Mouse (Mus musculus) liver, embryonic 16.5 days (tissue): Measurements from ENCODE around the gene Urah. TPM values are rescaled to one million over a fixed set of nuclear protein-coding genes. Genes with fewer than 3 reads are reported as not detected.
A peak's percentile ranks its signal among the peaks of the same experiment; 100 is the strongest.

Source experiments
- ATAC-seq: fragments of 200-750 bp; cut with Nextera tagmentation; 2 replicates; pipeline ENCODE4 v1.8.0; 2017; ENCODE audit warnings: low read depth, mild to moderate bottlenecking, moderate number of reproducible peaks, moderate library complexity
- H3K27ac ChIP-seq: fragments of 300-500 bp; sonication (generic); 2 replicates; pipeline ENCODE4 v1.5.1; 2014; ENCODE audit warnings: mild to moderate bottlenecking, low read length
- H3K27me3 ChIP-seq: fragments of 300-500 bp; sonication (generic); 2 replicates; pipeline ENCODE4 v1.6.1; 2014; ENCODE audit warnings: low read depth, low read length, mixed read lengths; ENCODE audit not compliant: control insufficient read depth, insufficient read depth
- H3K36me3 ChIP-seq: fragments of 300-500 bp; sonication (generic); 2 replicates; pipeline ENCODE4 v1.6.1; 2014; ENCODE audit warnings: mild to moderate bottlenecking; ENCODE audit not compliant: control insufficient read depth, insufficient read depth
- H3K4me1 ChIP-seq: fragments of 300-500 bp; sonication (generic); 2 replicates; pipeline ENCODE4 v1.6.1; 2014; ENCODE audit warnings: low read depth, low read length, mixed read lengths; ENCODE audit not compliant: control insufficient read depth
- H3K4me2 ChIP-seq: fragments of 300-500 bp; sonication (generic); 2 replicates; pipeline ENCODE4 v1.6.1; 2014; ENCODE audit warnings: low read depth, low read length, mixed read lengths
- H3K4me3 ChIP-seq: fragments of 300-500 bp; sonication (generic); 2 replicates; pipeline ENCODE4 v1.5.1; 2014; ENCODE audit warnings: low read depth, mild to moderate bottlenecking, low read length
- H3K9ac ChIP-seq: fragments of 300-500 bp; sonication (generic); 2 replicates; pipeline ENCODE4 v1.6.1; 2014; ENCODE audit warnings: low read depth, low read length
- H3K9me3 ChIP-seq: fragments of 300-500 bp; sonication (generic); replicated peaks from 2 replicates; pipeline ENCODE4 v1.6.1; 2016; ENCODE audit warnings: low read length; ENCODE audit not compliant: control insufficient read depth
- WGBS: fragments of 180-500 bp; shearing (Covaris S2); extraction: QIAGEN DNeasy Blood & Tissue Kit; methylation state at CpG from one replicate; pipeline ENCODE4 v1.1.7; 2014; ENCODE audit not compliant: insufficient replicate concordance; 5-methylcytosine and 5-hydroxymethylcytosine counted together
- polyA plus RNA-seq: library from polyadenylated mRNA; unstranded; fragments of >200 nt; fragmentation: Nextera tagmentation; extraction: Ambion mirVana; gene quantifications from 2 replicates; pipeline ENCODE4 v1.2.1, GENCODE M21; 2015

Gene Urah
- polyA plus RNA-seq, 1 experiment from 2014 or later = 32.9 TPM

DNA sequence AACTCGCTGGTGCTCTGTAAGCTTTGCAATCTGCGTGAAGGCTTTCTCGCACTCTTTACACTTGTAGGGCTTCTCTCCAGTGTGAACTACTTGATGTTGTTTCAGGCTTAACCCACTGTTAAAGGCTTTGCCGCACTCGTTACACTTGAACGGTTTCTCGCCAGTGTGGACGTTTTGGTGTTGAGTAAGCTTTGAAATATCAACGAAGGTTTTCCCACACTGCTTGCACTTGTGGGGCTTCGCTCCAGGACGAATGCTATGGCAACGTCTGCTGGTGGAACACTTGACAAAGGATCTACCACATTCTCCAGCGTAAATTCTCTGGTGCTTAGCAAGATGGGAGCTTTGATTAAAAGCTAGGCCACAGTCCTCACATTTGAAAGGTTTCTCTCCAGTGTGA lies 23.1 kb upstream of the Urah start:
- H3K27ac ChIP-seq = no peak overlapping the region
- no peaks in the 10 kb centered on the region for H3K9me3 ChIP-seq
- no peaks in the 10 kb centered on the region for H3K27me3 ChIP-seq
- H3K9ac ChIP-seq = no peak overlapping the region
- H3K4me2 ChIP-seq = no peak overlapping the region
- no peak overlapping the region for H3K4me3 ChIP-seq
- H3K4me1 ChIP-seq = no peaks in the 10 kb centered on the region
- no peak for ATAC-seq
- WGBS = 73% methylated on average over 13 of the region's 13 CpGs
- H3K36me3 ChIP-seq = no peaks in the 10 kb centered on the region

GRCm38 (mm10) chr7:140812850-140813249 lies 22.0 kb upstream of the Urah start:
- no peak for ATAC-seq
- Histone ChIP-seq H3K9me3 (no peaks in the 10 kb centered on the region), H3K4me1 (no peaks in the 10 kb centered on the region), H3K4me3 (no peak overlapping the region), H3K27ac (no peak overlapping the region), H3K36me3 (no peaks in the 10 kb centered on the region), H3K27me3 (no peaks in the 10 kb centered on the region), H3K4me2 (no peak overlapping the region), H3K9ac (no peak overlapping the region)
- WGBS = 69% methylated on average over 12 of the region's 12 CpGs

DNA sequence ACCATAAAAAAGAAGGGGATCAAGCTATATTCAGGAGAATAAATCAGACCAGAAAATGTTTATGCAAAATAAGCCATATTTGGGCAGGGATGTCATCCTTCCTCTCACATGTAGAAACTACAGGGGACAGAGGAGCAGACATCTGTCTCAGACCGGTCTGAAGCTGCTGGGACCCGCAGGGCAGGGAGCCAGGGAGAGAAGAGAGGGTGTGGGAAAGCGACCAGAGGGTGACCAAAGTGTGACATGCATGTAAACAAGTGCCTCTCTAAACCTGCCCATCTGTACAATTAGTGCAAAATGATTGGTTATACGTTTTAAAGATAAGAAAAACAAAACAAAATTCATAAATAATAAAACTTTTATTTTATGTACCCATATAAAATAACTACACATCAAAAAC lies 14.6 kb upstream of the Urah start:
- H3K4me1 ChIP-seq = no peaks in the 10 kb centered on the region; the same call in 1 of the 2 replicates
- ATAC-seq = no peak
- 48% methylated on average over 4 of the region's 4 CpGs for WGBS

DNA sequence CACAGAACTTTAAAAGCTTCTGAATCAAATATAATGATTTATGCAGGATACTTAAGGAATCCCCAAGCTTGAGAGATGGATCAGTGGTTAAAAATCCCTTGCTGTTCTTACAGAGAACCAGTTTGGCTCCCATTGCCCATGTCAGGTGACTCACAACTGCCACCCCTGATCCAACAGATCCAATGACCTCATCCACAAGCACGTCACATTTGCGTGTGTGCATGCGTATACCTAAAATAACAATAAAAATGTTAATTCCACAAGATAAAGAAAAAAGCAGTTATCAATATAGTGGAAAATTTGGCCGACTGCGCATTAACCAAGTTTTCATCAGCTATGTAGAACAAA lies 13.5 kb upstream of the Urah start:
- Histone ChIP-seq H3K27me3 (no peaks in the 10 kb centered on the region), H3K4me2 (peak overlapping the region; percentile 64), H3K36me3 (no peaks in the 10 kb centered on the region), H3K4me3 (peak overlapping the region; percentile 48), H3K9me3 (no peaks in the 10 kb centered on the region), H3K4me1 (no peaks in the 10 kb centered on the region; the same call in 1 of the 2 replicates), H3K9ac (no peak overlapping the region), H3K27ac (no peak overlapping the region)
- no peak for ATAC-seq
- 61% methylated on average over 5 of the region's 5 CpGs for WGBS

More for the DNA sequence above, 14.6 kb upstream of the Urah start:
- no peak overlapping the region for H3K4me3 ChIP-seq
- no peaks in the 10 kb centered on the region for H3K27me3 ChIP-seq
- H3K9me3 ChIP-seq = no peaks in the 10 kb centered on the region
- H3K4me2 ChIP-seq = no peak overlapping the region
- no peak overlapping the region for H3K9ac ChIP-seq
- no peak overlapping the region for H3K27ac ChIP-seq
- H3K36me3 ChIP-seq = no peaks in the 10 kb centered on the region

DNA sequence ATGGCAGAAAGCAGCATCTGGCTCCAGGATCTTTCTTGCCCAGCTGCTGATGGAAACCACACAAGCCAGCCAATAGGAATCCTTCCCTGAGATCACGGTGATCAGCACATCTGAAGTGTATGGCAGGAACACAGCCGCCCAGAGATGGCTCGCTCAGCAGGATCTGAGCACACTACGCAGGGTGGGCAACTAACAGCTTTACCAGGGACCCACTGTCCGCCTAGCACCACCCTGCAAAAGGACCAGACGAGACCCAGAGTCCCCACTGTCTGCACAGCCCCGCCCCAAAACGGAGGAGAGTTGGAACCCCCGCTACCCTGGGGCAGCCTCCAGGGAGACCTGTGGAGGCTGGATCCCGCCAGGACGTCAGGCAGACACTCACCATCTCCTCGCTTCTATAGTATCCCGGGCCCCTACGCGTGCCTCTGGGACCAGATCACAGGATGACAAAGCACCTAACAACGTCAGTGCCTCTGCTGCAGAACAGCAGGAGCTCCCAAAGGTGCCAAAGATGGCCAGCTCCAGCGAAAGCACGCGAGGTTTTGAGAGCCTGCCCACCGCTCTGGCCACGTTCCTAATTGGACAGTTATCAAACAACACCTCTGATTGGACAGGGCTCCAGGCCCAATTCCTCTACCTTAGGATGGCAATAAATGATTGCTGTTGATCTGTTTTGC lies 13.0 kb upstream of the Urah start, which contains the start of gene Zfp941:
TSS of gene Zfp941 (minus strand) at position 526 of the 677 bp plus-strand sequence.
- peak within 1 kb of the TSS; percentile 64 for H3K4me2 ChIP-seq
- no peaks in the 10 kb centered on the region; the same call in 1 of the 2 replicates for H3K4me1 ChIP-seq
- no peak within 1 kb of the TSS for H3K27ac ChIP-seq
- no peaks in the 10 kb centered on the region for H3K36me3 ChIP-seq
- ATAC-seq = peak; percentile 35; the same call in 1 of the 2 replicates
- peak within 1 kb of the TSS; percentile 39; the same call in 1 of the 2 replicates for H3K9ac ChIP-seq
- no peaks in the 10 kb centered on the region for H3K9me3 ChIP-seq
- peak within 1 kb of the TSS; percentile 48 for H3K4me3 ChIP-seq
- H3K27me3 ChIP-seq = no peaks in the 10 kb centered on the region
- WGBS = 3% methylated on average over 21 of the region's 21 CpGs

- Histone ChIP-seq H3K9me3 (no peaks in the 10 kb centered on the region), H3K27ac (no peak overlapping the region), H3K9ac (no peak overlapping the region), H3K27me3 (no peaks in the 10 kb centered on the region), H3K4me2 (no peak overlapping the region), H3K36me3 (no peaks in the 10 kb centered on the region), H3K4me3 (no peak overlapping the region), H3K4me1 (no peaks in the 10 kb centered on the region; the same call in 1 of the 2 replicates)
- no peak for ATAC-seq
- 68% methylated on average over 4 of the region's 4 CpGs for WGBS
These were observed 12.1 kb upstream of the Urah start for GRCm38 (mm10) chr7:140822731-140823130.

- WGBS = 25% methylated on average over 8 of the region's 8 CpGs
- ATAC-seq = peak; percentile 48; the same call in 1 of the 2 replicates
- H3K4me1 ChIP-seq = no peaks in the 10 kb centered on the region
- 0 out of 2 replicates have a peak overlapping the region, but pooled peaks have one; percentile 12 for H3K4me2 ChIP-seq
- no peak overlapping the region for H3K4me3 ChIP-seq
- no peak overlapping the region for H3K9ac ChIP-seq
- H3K9me3 ChIP-seq = no peaks in the 10 kb centered on the region
- H3K36me3 ChIP-seq = no peaks in the 10 kb centered on the region
- H3K27me3 ChIP-seq = no peaks in the 10 kb centered on the region
- H3K27ac ChIP-seq = no peak overlapping the region
These were observed 6.5 kb upstream of the Urah start for GRCm38 (mm10) chr7:140828171-140828881.

DNA sequence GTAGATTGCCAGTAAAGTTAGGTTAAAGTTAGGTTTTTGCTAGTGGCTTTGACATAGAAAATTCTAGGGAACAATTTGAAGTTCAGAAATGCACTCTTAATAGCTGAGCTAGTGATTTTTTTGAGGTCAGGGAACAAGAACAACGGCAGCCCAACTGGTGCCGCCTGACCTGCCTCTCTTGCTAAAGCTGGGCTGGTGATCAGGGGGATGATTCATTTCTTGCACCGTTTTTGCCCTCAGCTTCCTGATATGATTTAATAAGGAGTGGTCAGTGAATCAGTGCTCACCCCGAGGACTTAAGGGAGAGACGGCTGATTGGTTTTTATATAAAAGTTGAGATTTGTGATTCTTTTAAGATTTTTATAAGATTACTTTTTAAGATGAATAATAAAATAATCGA lies 3.4 kb upstream of the Urah start:
- H3K27me3 ChIP-seq = no peaks in the 10 kb centered on the region
- no peak overlapping the region for H3K9ac ChIP-seq
- no peak overlapping the region for H3K4me2 ChIP-seq
- no peaks in the 10 kb centered on the region for H3K9me3 ChIP-seq
- no peaks in the 10 kb centered on the region; the same call in 1 of the 2 replicates for H3K4me1 ChIP-seq
- no peak overlapping the region for H3K4me3 ChIP-seq
- no peaks in the 10 kb centered on the region for H3K36me3 ChIP-seq
- 48% methylated on average over 6 of the region's 6 CpGs for WGBS
- ATAC-seq = no peak
- H3K27ac ChIP-seq = no peak overlapping the region

- Histone ChIP-seq H3K9me3 (no peaks in the 10 kb centered on the region), H3K27ac (no peak overlapping the region), H3K9ac (no peak overlapping the region), H3K36me3 (no peaks in the 10 kb centered on the region), H3K4me3 (no peak overlapping the region), H3K4me1 (no peaks in the 10 kb centered on the region; the same call in 1 of the 2 replicates), H3K27me3 (no peaks in the 10 kb centered on the region), H3K4me2 (no peak overlapping the region)
- WGBS = 61% methylated on average over 4 of the region's 4 CpGs
- ATAC-seq = no peak
These were observed 1.5 kb upstream of the Urah start for GRCm38 (mm10) chr7:140833341-140833740.
